Mouse (Mus musculus): ENCODE results near the gene Nkg7. TPM values are rescaled to one million over a fixed set of nuclear protein-coding genes. Genes with fewer than 3 reads are reported as not detected.

Nkg7 gene
- total RNA-seq, 1 experiment, result 0.62 TPM

DNA sequence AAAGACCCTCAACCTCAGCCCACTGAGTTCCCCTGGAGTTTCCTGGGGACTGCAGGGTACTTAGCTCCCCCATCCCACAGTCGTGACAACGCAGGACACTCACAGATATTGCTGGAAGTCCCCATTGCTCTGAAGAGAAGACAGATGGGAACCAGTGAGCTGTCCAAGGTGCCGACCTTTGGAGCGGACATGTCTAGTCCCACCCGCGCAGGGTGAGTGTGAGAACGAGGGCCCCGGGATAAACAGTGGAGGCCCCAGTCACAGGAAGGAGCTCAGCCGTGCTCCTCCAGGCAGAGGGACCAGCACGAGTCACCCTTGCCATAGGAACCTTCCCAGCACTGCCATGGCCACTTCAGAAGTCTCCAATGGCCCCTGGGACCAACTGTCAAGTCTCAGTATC lies 46.4 kb downstream of the Nkg7 start:
- no peak overlapping the region for H3K4me3 ChIP-seq (ENCODE audit: insufficient read depth in 1 of 2, low read depth in 1 of 2, low read length in 2 of 2, poor library complexity in 1 of 2, severe bottlenecking in 1 of 2)
- TF ChIP-seq CHD2 (IDR thresholded peaks at IDR 0.05; ENCODE audit: low read depth, low read length) (no peak), MAFK (IDR thresholded peaks at IDR 0.05; ENCODE audit: insufficient read depth, low read depth, low read length) (no peak), HCFC1 (IDR thresholded peaks at IDR 0.05; ENCODE audit: borderline replicate concordance, insufficient read depth, low read length) (no peak), ZNF384 (IDR thresholded peaks at IDR 0.05; ENCODE audit: low read depth, low read length) (no peak), ZC3H11A (IDR thresholded peaks at IDR 0.05; ENCODE audit: borderline replicate concordance, low read depth, low read length) (no peak)
- no peaks in the 10 kb centered on the region for H3K9me3 ChIP-seq (ENCODE audit: control insufficient read depth, insufficient read depth, low read depth, low read length)
- peaks cover 0 to 3% of the 10 kb centered on the region in 2 experiments; a peak in 1 of 4 replicates for H3K4me1 ChIP-seq (ENCODE audit: control insufficient read depth in 2 of 2, insufficient read depth in 2 of 2, low read length in 2 of 2, poor library complexity in 1 of 2)
- in situ Hi-C loops (cut with MboI; ENCODE audit: low sequenced_read_pairs in 2 of 2, unreplicated experiment in 2 of 2), result no loop called here
- no peak for DNase-seq (ENCODE audit: low read depth, low spot score)
- H3K27ac ChIP-seq (ENCODE audit: insufficient read depth, low read depth, low read length, poor library complexity, severe bottlenecking), result no peak overlapping the region
- no peak overlapping the region for H3K9ac ChIP-seq (ENCODE audit: insufficient read depth, low read depth, low read length, poor library complexity, severe bottlenecking)
- H3K36me3 ChIP-seq (ENCODE audit: control insufficient read depth, insufficient read depth, low read length, poor library complexity, severe bottlenecking), result no peaks in the 10 kb centered on the region

Other genes starting within 250 kb of the Nkg7 start
- gene Zfp715, start 123.8 kb upstream of the Nkg7 start, total RNA-seq (2012; rRNA removed), result 12.9 and 13.6 TPM in 2 replicates
- gene Siglecf, start 85.7 kb upstream of the Nkg7 start, total RNA-seq (2012; rRNA removed), result 0.49 and 1.1 TPM in 2 replicates
- 1.6 and 1.9 TPM in 2 replicates for gene Siglecg, start 28.9 kb upstream of the Nkg7 start, total RNA-seq (2012; rRNA removed)
- 0.79 and 1.1 TPM in 2 replicates for gene Lim2, start 9.4 kb upstream of the Nkg7 start, total RNA-seq (2012; rRNA removed)
- not detected in 2 replicates for gene Cldnd2, start 3.7 kb downstream of the Nkg7 start, total RNA-seq (2012; rRNA removed)
- gene Etfb, start 7.0 kb downstream of the Nkg7 start, total RNA-seq (2012; rRNA removed), result 126 and 134 TPM in 2 replicates
- gene Gm45233, start 7.1 kb downstream of the Nkg7 start, total RNA-seq (2012; rRNA removed), result not detected in 2 replicates
- gene Vsig10l, start 26.1 kb downstream of the Nkg7 start, total RNA-seq (2012; rRNA removed), result 2.9 and 3.6 TPM in 2 replicates
- gene Iglon5, start 53.0 kb downstream of the Nkg7 start, total RNA-seq (2012; rRNA removed), result 0.95 and 1.7 TPM in 2 replicates
- gene 4931406B18Rik, start 68.9 kb downstream of the Nkg7 start, total RNA-seq (2012; rRNA removed), result not detected in 2 replicates
- gene Cd33, start 107.4 kb downstream of the Nkg7 start, total RNA-seq (2012; rRNA removed), result 0.04 and 0.16 TPM in 2 replicates
- 1.9 and 2.1 TPM in 2 replicates for gene Zfp658, start 125.2 kb downstream of the Nkg7 start, total RNA-seq (2012; rRNA removed)
- 9.2 and 9.9 TPM in 2 replicates for gene Zfp719, start 142.5 kb downstream of the Nkg7 start, total RNA-seq (2012; rRNA removed)
- 13.0 and 17.7 TPM in 2 replicates for gene Zfp819, start 170.1 kb downstream of the Nkg7 start, total RNA-seq (2012; rRNA removed)
- gene Ceacam18, start 197.6 kb downstream of the Nkg7 start, total RNA-seq (2012; rRNA removed), result 0.11 TPM in 1 of 2 replicates, not detected in the other
- gene Siglece, start 223.1 kb downstream of the Nkg7 start, total RNA-seq (2012; rRNA removed), result not detected in 2 replicates
- 9.6 and 10.0 TPM in 2 replicates for gene Ctu1, start 234.9 kb downstream of the Nkg7 start, total RNA-seq (2012; rRNA removed)